Mouse (Mus musculus): ENCODE data around the gene Jak1. TPM values are rescaled to one million over a fixed set of nuclear protein-coding genes. Genes with fewer than 3 reads are reported as not detected.

Jak1 gene
- polyA plus RNA-seq, 1 experiment from 2014 or later = 135 TPM

GRCm38 (mm10) chr4:101238589-101238988, 26.5 kb downstream of the Jak1 start:
- H3K4me1 ChIP-seq (ENCODE audit: control insufficient read depth, insufficient read depth, low read length) = peaks cover 9% of the 10 kb centered on the region

GRCm38 (mm10) chr4:101236797-101237196, 28.3 kb downstream of the Jak1 start:
- Histone ChIP-seq H3K4me2 (replicated peaks; ENCODE audit: low read depth, low read length) (no peak overlapping the region), H3K27me3 (ENCODE audit: control insufficient read depth, insufficient read depth, low read length) (no peaks in the 10 kb centered on the region), H3K27ac (ENCODE audit: low read length) (no peak overlapping the region), H3K9ac (replicated peaks; ENCODE audit: low read depth, low read length) (no peak overlapping the region), H3K36me3 (ENCODE audit: control insufficient read depth, insufficient read depth, low read length) (no peaks in the 10 kb centered on the region), H3K4me3 (ENCODE audit: low read depth, low read length) (no peak overlapping the region), H3K9me3 (ENCODE audit: control insufficient read depth, low read depth, low read length) (no peaks in the 10 kb centered on the region), H3K4me1 (ENCODE audit: control insufficient read depth, insufficient read depth, low read length) (peaks cover 9% of the 10 kb centered on the region)
- no peak for ATAC-seq (ENCODE audit: insufficient number of reproducible peaks, insufficient read depth, low FRiP score, low read depth)
- 93% methylated on average over 6 of the region's 6 CpGs for WGBS

More at GRCm38 (mm10) chr4:101238589-101238988, 26.5 kb downstream of the Jak1 start:
- Histone ChIP-seq H3K4me2 (replicated peaks; ENCODE audit: low read depth, low read length) (no peak overlapping the region), H3K9me3 (ENCODE audit: control insufficient read depth, low read depth, low read length) (no peaks in the 10 kb centered on the region), H3K4me3 (ENCODE audit: low read depth, low read length) (no peak overlapping the region), H3K36me3 (ENCODE audit: control insufficient read depth, insufficient read depth, low read length) (no peaks in the 10 kb centered on the region), H3K9ac (replicated peaks; ENCODE audit: low read depth, low read length) (no peak overlapping the region), H3K27me3 (ENCODE audit: control insufficient read depth, insufficient read depth, low read length) (no peaks in the 10 kb centered on the region), H3K27ac (ENCODE audit: low read length) (no peak overlapping the region)
- no peak for ATAC-seq (ENCODE audit: insufficient number of reproducible peaks, insufficient read depth, low FRiP score, low read depth)
- WGBS = 76% methylated on average over 4 of the region's 4 CpGs

- Histone ChIP-seq H3K9me3 (ENCODE audit: control insufficient read depth, low read depth, low read length) (no peaks in the 10 kb centered on the region), H3K27me3 (ENCODE audit: control insufficient read depth, insufficient read depth, low read length) (no peaks in the 10 kb centered on the region), H3K9ac (replicated peaks; ENCODE audit: low read depth, low read length) (no peak overlapping the region), H3K4me1 (ENCODE audit: control insufficient read depth, insufficient read depth, low read length) (peaks cover 9% of the 10 kb centered on the region), H3K27ac (ENCODE audit: low read length) (no peak overlapping the region), H3K4me2 (replicated peaks; ENCODE audit: low read depth, low read length) (no peak overlapping the region), H3K36me3 (ENCODE audit: control insufficient read depth, insufficient read depth, low read length) (no peaks in the 10 kb centered on the region), H3K4me3 (ENCODE audit: low read depth, low read length) (no peak overlapping the region)
- ATAC-seq (ENCODE audit: insufficient number of reproducible peaks, insufficient read depth, low FRiP score, low read depth) = no peak
- WGBS = 88% methylated on average over 1 of the region's 1 CpGs
Measured at GRCm38 (mm10) chr4:101235964-101236363, 29.1 kb downstream of the Jak1 start.

- Histone ChIP-seq H3K27me3 (ENCODE audit: control insufficient read depth, insufficient read depth, low read length) (no peaks in the 10 kb centered on the region), H3K4me2 (replicated peaks; ENCODE audit: low read depth, low read length) (no peak overlapping the region), H3K27ac (ENCODE audit: low read length) (no peak overlapping the region), H3K4me3 (ENCODE audit: low read depth, low read length) (no peak overlapping the region), H3K4me1 (ENCODE audit: control insufficient read depth, insufficient read depth, low read length) (peaks cover 9% of the 10 kb centered on the region), H3K9me3 (ENCODE audit: control insufficient read depth, low read depth, low read length) (no peaks in the 10 kb centered on the region), H3K9ac (replicated peaks; ENCODE audit: low read depth, low read length) (no peak overlapping the region), H3K36me3 (ENCODE audit: control insufficient read depth, insufficient read depth, low read length) (no peaks in the 10 kb centered on the region)
- 71% methylated on average over 1 of the region's 1 CpGs for WGBS
- no peak for ATAC-seq (ENCODE audit: insufficient number of reproducible peaks, insufficient read depth, low FRiP score, low read depth)
Measured at GRCm38 (mm10) chr4:101234753-101235152, 30.3 kb downstream of the Jak1 start.

- ATAC-seq (ENCODE audit: insufficient number of reproducible peaks, insufficient read depth, low FRiP score, low read depth) = peak; percentile 49; the same call in 1 of the 2 replicates
- WGBS = 57% methylated on average over 1 of the region's 1 CpGs
- Histone ChIP-seq H3K4me1 (ENCODE audit: control insufficient read depth, insufficient read depth, low read length) (peaks cover 9% of the 10 kb centered on the region), H3K9me3 (ENCODE audit: control insufficient read depth, low read depth, low read length) (no peaks in the 10 kb centered on the region), H3K27ac (ENCODE audit: low read length) (no peak overlapping the region), H3K4me2 (replicated peaks; ENCODE audit: low read depth, low read length) (no peak overlapping the region), H3K27me3 (ENCODE audit: control insufficient read depth, insufficient read depth, low read length) (no peaks in the 10 kb centered on the region), H3K4me3 (ENCODE audit: low read depth, low read length) (no peak overlapping the region), H3K36me3 (ENCODE audit: control insufficient read depth, insufficient read depth, low read length) (no peaks in the 10 kb centered on the region), H3K9ac (replicated peaks; ENCODE audit: low read depth, low read length) (no peak overlapping the region)
Measured at GRCm38 (mm10) chr4:101234332-101234731, 30.8 kb downstream of the Jak1 start.

- H3K36me3 ChIP-seq (ENCODE audit: control insufficient read depth, insufficient read depth, low read length) = no peaks in the 10 kb centered on the region
- peaks cover 9% of the 10 kb centered on the region for H3K4me1 ChIP-seq (ENCODE audit: control insufficient read depth, insufficient read depth, low read length)
- H3K27ac ChIP-seq (ENCODE audit: low read length) = no peak overlapping the region
- 85% methylated on average over 2 of the region's 2 CpGs for WGBS
- H3K4me2 ChIP-seq (replicated peaks; ENCODE audit: low read depth, low read length) = no peak overlapping the region
- no peaks in the 10 kb centered on the region for H3K27me3 ChIP-seq (ENCODE audit: control insufficient read depth, insufficient read depth, low read length)
- ATAC-seq (ENCODE audit: insufficient number of reproducible peaks, insufficient read depth, low FRiP score, low read depth) = no peak
- no peak overlapping the region for H3K4me3 ChIP-seq (ENCODE audit: low read depth, low read length)
- H3K9me3 ChIP-seq (ENCODE audit: control insufficient read depth, low read depth, low read length) = peaks cover 4% of the 10 kb centered on the region; the same call in 1 of the 2 replicates
- H3K9ac ChIP-seq (replicated peaks; ENCODE audit: low read depth, low read length) = no peak overlapping the region
Measured at GRCm38 (mm10) chr4:101230621-101231020, 34.5 kb downstream of the Jak1 start.

- Histone ChIP-seq H3K9me3 (ENCODE audit: control insufficient read depth, low read depth, low read length) (peaks cover 4% of the 10 kb centered on the region; the same call in 1 of the 2 replicates), H3K27ac (ENCODE audit: low read length) (no peak overlapping the region), H3K9ac (replicated peaks; ENCODE audit: low read depth, low read length) (no peak overlapping the region), H3K4me1 (ENCODE audit: control insufficient read depth, insufficient read depth, low read length) (no peaks in the 10 kb centered on the region; the same call in 1 of the 2 replicates), H3K27me3 (ENCODE audit: control insufficient read depth, insufficient read depth, low read length) (no peaks in the 10 kb centered on the region), H3K4me3 (ENCODE audit: low read depth, low read length) (no peak overlapping the region), H3K36me3 (ENCODE audit: control insufficient read depth, insufficient read depth, low read length) (no peaks in the 10 kb centered on the region), H3K4me2 (replicated peaks; ENCODE audit: low read depth, low read length) (no peak overlapping the region)
- ATAC-seq (ENCODE audit: insufficient number of reproducible peaks, insufficient read depth, low FRiP score, low read depth) = no peak
- 70% methylated on average over 3 of the region's 3 CpGs for WGBS
Measured at GRCm38 (mm10) chr4:101227398-101227797, 37.7 kb downstream of the Jak1 start.

GRCm38 (mm10) chr4:101225984-101226383, 39.1 kb downstream of the Jak1 start:
- no peak overlapping the region for H3K4me3 ChIP-seq (ENCODE audit: low read depth, low read length)
- no peak overlapping the region for H3K9ac ChIP-seq (replicated peaks; ENCODE audit: low read depth, low read length)
- no peak overlapping the region for H3K4me2 ChIP-seq (replicated peaks; ENCODE audit: low read depth, low read length)
- H3K27me3 ChIP-seq (ENCODE audit: control insufficient read depth, insufficient read depth, low read length) = no peaks in the 10 kb centered on the region
- no peaks in the 10 kb centered on the region; the same call in 1 of the 2 replicates for H3K4me1 ChIP-seq (ENCODE audit: control insufficient read depth, insufficient read depth, low read length)
- peaks cover 4% of the 10 kb centered on the region; the same call in 1 of the 2 replicates for H3K9me3 ChIP-seq (ENCODE audit: control insufficient read depth, low read depth, low read length)
- no peak overlapping the region for H3K27ac ChIP-seq (ENCODE audit: low read length)
- ATAC-seq (ENCODE audit: insufficient number of reproducible peaks, insufficient read depth, low FRiP score, low read depth) = no peak
- H3K36me3 ChIP-seq (ENCODE audit: control insufficient read depth, insufficient read depth, low read length) = no peaks in the 10 kb centered on the region
- 80% methylated on average over 5 of the region's 5 CpGs for WGBS

- Histone ChIP-seq H3K4me1 (ENCODE audit: control insufficient read depth, insufficient read depth, low read length) (no peaks in the 10 kb centered on the region; the same call in 1 of the 2 replicates), H3K27me3 (ENCODE audit: control insufficient read depth, insufficient read depth, low read length) (no peaks in the 10 kb centered on the region), H3K36me3 (ENCODE audit: control insufficient read depth, insufficient read depth, low read length) (no peaks in the 10 kb centered on the region), H3K27ac (ENCODE audit: low read length) (no peak overlapping the region), H3K4me2 (replicated peaks; ENCODE audit: low read depth, low read length) (no peak overlapping the region), H3K9me3 (ENCODE audit: control insufficient read depth, low read depth, low read length) (no peaks in the 10 kb centered on the region), H3K4me3 (ENCODE audit: low read depth, low read length) (no peak overlapping the region), H3K9ac (replicated peaks; ENCODE audit: low read depth, low read length) (no peak overlapping the region)
- WGBS = 70% methylated on average over 2 of the region's 2 CpGs
- ATAC-seq (ENCODE audit: insufficient number of reproducible peaks, insufficient read depth, low FRiP score, low read depth) = no peak
Measured at GRCm38 (mm10) chr4:101220946-101221345, 44.1 kb downstream of the Jak1 start.
